Mouse (Mus musculus) E14TG2a.4 (cell line): Measurements from ENCODE around the gene Cep152.

Source experiments
- CTCF ChIP-seq: conservative IDR thresholded peaks from 2 replicates; pipeline ENCODE4 v1.5.1; 2014; ENCODE audit warnings: low read length
- NANOG ChIP-seq: IDR thresholded peaks from 2 replicates; pipeline ENCODE4 v1.6.1; 2014; ENCODE audit warnings: borderline replicate concordance, low read length, mixed read lengths

DNA sequence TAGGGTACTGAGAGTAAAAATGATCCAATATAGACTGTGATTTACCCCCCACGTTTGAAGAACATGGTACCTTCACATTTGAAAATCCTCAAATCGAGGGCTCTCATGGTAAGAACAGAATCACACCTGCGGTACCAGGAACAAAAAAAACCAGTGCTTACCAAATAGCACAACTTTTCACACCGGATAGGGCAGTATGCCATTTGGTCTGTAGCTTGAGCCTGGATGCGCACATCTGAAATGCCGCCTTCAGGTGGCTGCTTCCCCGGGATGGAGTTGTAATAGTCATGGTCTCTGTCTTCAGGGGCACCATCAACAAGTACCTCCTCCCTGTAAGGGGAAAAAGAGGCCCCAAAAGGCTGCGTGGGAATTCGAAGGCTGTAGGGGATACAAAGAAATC lies 30.5 kb upstream of the Cep152 start:
- TF ChIP-seq CTCF, result no peak
- TF ChIP-seq NANOG, result no peak
